Mouse (Mus musculus) WW6 (cell line): ENCODE measurements at regions not wholly inside any gene's neighbourhood (a gene's known extent, or its start where the extent isn't known, plus 50 kb on each side); places are given as distances from the start of the nearest gene placed in this dataset.

Experiments used
- DNase-seq: peaks from one replicate; pipeline ENCODE4 v3.0.0-alpha.2; 2013; ENCODE audit warnings: low read depth, low spot score

DNA sequence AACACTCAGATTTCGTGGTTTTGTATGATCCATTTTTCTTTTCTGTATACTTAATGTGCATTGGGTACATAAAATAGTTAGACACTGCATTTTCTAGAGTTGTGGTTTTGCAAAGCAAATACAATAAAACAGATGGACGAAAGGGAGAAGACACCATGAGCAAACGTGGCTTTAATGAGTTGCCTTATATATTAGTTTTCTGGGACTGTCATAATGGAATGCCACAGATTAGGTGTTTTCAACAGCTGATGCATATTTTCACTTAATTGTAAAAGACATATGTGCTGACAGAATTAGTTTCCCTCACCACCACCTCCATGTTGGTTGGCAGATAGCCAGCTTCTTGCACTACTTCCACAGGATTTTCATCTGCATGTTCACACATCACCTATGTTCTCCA lies 1607.9 kb downstream of the Hace1 start:
- DNase-seq: no peak

DNA sequence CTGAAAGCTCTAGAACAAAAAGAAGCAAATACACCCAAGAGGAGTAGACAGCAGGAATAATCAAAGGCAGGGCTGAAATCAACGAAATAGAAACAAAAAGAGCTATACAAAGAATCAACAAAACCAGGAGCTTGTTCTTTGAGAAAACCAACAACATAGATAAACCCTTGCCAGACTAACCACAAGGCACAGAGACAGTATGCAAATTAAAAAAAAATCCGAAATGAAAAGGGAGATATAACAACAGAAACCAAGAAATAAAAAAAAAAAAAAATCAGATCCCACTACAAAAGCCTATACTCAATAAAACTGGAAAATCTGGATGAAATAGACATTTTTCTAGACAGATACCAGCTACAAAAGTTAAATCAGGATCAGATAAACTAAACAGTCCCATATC lies 1638.6 kb downstream of the Hace1 start:
- DNase-seq: no peak

DNA sequence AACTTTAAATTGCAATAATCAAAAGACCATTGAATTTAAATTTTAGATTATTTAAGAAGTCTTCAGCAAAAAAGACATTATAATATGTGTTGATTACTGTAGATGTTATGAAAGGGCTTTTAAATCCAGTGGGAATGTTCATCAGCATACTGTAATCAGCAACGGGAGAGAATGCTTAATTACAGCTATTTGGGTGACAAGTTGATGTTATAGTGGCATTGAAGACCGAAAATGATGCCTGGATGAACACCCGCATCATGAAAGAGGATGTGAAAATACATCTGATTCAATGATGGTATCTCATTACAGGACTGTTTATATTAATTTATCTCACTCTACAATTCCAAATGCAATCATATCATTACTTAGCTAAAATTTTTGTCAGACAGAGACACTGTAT lies 1685.4 kb downstream of the Hace1 start:
- DNase-seq: no peak

DNA sequence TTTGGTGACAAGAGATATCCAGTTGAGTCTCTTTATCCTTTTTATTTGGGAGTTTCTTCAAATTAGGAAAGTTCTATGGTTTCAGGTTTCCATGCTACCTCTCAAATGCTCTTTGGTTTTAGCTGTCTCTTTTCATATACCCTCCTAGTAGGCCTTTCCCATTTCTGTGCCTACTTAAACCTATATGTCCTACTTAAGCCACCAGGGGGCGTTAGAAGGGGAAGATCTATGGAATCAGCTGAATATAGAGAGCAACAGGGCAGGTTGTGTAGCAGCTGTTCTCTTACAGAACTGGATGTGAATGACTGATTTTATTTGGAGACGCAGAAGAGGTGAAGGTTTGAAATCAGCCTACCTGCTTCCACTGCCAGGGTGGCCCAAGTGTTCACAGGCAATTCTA lies 1708.1 kb downstream of the Hace1 start:
- DNase-seq: peak; percentile 20

DNA sequence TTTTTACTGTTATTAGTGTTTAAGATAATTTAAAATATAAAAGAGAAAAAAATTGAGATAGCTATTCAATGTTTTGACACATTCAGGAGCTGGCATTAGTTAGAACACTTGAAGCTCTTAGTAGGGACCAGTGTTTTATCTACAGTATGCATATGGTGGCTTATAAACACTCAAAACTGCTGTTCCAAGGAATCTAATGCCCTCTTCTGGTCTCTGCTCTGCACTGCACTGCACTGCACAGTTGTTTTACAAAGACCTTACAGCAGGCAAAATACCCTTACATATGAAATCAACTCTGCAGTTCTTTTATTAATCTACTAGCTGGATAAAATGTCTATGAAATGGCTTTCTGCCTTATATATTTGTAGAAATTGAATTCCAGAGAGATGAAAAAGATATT lies 1722.5 kb downstream of the Hace1 start:
- DNase-seq: no peak
